Mouse (Mus musculus) gastrocnemius, adult 8-10 months (tissue): ENCODE data around the gene Tha1. TPM values are rescaled to one million over a fixed set of nuclear protein-coding genes. Genes with fewer than 3 reads are reported as not detected.
"Not testable (repeated sequence)": the region's sequence is repeated elsewhere in the genome, so short reads cannot be mapped to it uniquely, and the experiment has no call there.

Source experiments
- DNase-seq, 2 experiments: peaks; one replicate each; pipeline ENCODE4 v3.0.0; 2022; ENCODE audit warnings: low spot score in 2 of 2
- total RNA-seq, 4 experiments: library from RNA; stranded (reverse); gene quantifications; 2 replicates each; pipeline ENCODE4 v1.2.4; 2022

Tha1 gene
- total RNA-seq, 4 experiments from 2014 or later = 2.7 to 3.8 (median 3.4) TPM

GRCm38 (mm10) chr11:117848985-117849671 lies 24.2 kb downstream of the Tha1 start, which contains the start of gene Birc5:
Gene Birc5, plus strand, starts transcription at chr11:117849251.
- DNase-seq = peak; percentile 93 to 96

- peak in 1 of 2 experiments; percentile 21 for DNase-seq
These were observed 24.9 kb downstream of the Tha1 start for GRCm38 (mm10) chr11:117848271-117848984.

GRCm38 (mm10) chr11:117847593-117848215 lies 25.6 kb downstream of the Tha1 start:
- no peak for DNase-seq

- DNase-seq = no peak
These were observed 26.6 kb downstream of the Tha1 start for GRCm38 (mm10) chr11:117846640-117847039.

- DNase-seq = no peak
These were observed 27.6 kb downstream of the Tha1 start for GRCm38 (mm10) chr11:117845651-117846050.

GRCm38 (mm10) chr11:117844997-117845396 lies 28.3 kb downstream of the Tha1 start:
- DNase-seq = no peak

GRCm38 (mm10) chr11:117843434-117843833 lies 29.8 kb downstream of the Tha1 start:
- DNase-seq = no peak

- no peak for DNase-seq
These were observed 32.4 kb downstream of the Tha1 start for GRCm38 (mm10) chr11:117840910-117841309.

- no peak for DNase-seq
These were observed 34.3 kb downstream of the Tha1 start for GRCm38 (mm10) chr11:117839021-117839420.

- no peak for DNase-seq
These were observed 34.7 kb downstream of the Tha1 start for GRCm38 (mm10) chr11:117838572-117838971.

- DNase-seq = no peak
These were observed 37.0 kb downstream of the Tha1 start for GRCm38 (mm10) chr11:117836306-117836705.

GRCm38 (mm10) chr11:117834086-117834485 lies 39.2 kb downstream of the Tha1 start:
- no peak for DNase-seq

- DNase-seq = not testable (repeated sequence)
These were observed 39.8 kb downstream of the Tha1 start for GRCm38 (mm10) chr11:117833509-117833908.

- DNase-seq = peak; percentile 61 to 72
These were observed 41.0 kb downstream of the Tha1 start for GRCm38 (mm10) chr11:117832086-117832969.

- DNase-seq = no peak
These were observed 42.9 kb downstream of the Tha1 start for GRCm38 (mm10) chr11:117830401-117830800.

- no peak for DNase-seq
These were observed 43.5 kb downstream of the Tha1 start for GRCm38 (mm10) chr11:117829671-117830215.

- DNase-seq = no peak
These were observed 44.2 kb downstream of the Tha1 start for GRCm38 (mm10) chr11:117828888-117829604.

- DNase-seq = no peak
These were observed 45.0 kb downstream of the Tha1 start for GRCm38 (mm10) chr11:117828149-117828887.

GRCm38 (mm10) chr11:117827386-117827785 lies 45.9 kb downstream of the Tha1 start:
- no peak for DNase-seq

- no peak for DNase-seq
These were observed 46.4 kb downstream of the Tha1 start for GRCm38 (mm10) chr11:117826916-117827315.
